Mouse (Mus musculus) liver, adult 2 months (tissue): ENCODE results near the gene Thbd.

Source experiments
- CTCF ChIP-seq: fragments of 200-500 bp; IDR thresholded peaks from 2 replicates; pipeline ENCODE4 v1.5.1; 2011; ENCODE audit warnings: low read depth, low read length, control low read depth
- POLR2A ChIP-seq: fragments of 200-500 bp; IDR thresholded peaks from 2 replicates; pipeline ENCODE4 v1.6.1; 2011; ENCODE audit warnings: low read length, control low read depth; ENCODE audit not compliant: insufficient read depth; ENCODE audit errors: extremely low read depth

DNA sequence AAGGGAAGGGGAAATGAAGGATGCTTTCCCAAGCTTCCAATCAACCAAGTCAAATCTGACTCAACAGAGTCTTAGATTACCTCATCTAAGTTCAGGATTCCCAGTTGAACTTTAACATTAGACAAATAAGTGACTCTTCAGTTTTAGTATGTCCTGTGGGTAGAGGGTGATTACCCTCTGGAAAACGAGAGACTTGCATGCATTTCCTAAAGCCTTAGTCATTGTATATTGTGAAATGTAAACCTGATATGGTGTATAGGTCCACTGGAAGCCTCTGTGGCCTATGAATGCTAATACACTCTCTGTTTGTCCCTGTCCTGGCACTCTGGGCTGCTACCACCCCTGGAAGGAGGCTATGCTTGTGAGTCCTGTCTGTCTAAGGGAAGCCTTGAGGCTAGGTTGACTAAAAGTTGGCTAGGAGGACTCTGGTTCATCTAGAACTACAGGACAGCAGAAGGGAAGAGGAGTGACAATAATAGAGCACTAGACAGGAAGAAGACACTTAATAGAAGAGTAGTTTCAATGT, 29.1 kb downstream of the Thbd start:
- TF ChIP-seq POLR2A (no peak), CTCF (no peak)
